Mouse (Mus musculus) limb, embryonic 11.5 days (tissue): Measurements from ENCODE around the gene Lrfn1. TPM values are rescaled to one million over a fixed set of nuclear protein-coding genes. Genes with fewer than 3 reads are reported as not detected.

Source experiments
- ATAC-seq: fragments of 200-750 bp; cut with Nextera tagmentation; 2 replicates; pipeline ENCODE4 v1.8.0; 2017; ENCODE audit warnings: low read depth; ENCODE audit not compliant: insufficient number of reproducible peaks, low FRiP score, low TSS enrichment
- DNase-seq: peaks from one replicate; pipeline ENCODE4 v3.0.0-alpha.2; 2015; ENCODE audit warnings: low spot score
- H3K27ac ChIP-seq: fragments of 300-500 bp; sonication (generic); replicated peaks from 2 replicates; pipeline ENCODE4 v1.5.1; 2014; ENCODE audit warnings: low read depth, mild to moderate bottlenecking, low read length
- H3K27me3 ChIP-seq: fragments of 300-500 bp; sonication (generic); 2 replicates; pipeline ENCODE4 v1.6.1; 2014; ENCODE audit warnings: mild to moderate bottlenecking, low read length, mixed read lengths; ENCODE audit not compliant: control insufficient read depth, insufficient read depth
- H3K36me3 ChIP-seq: fragments of 300-500 bp; sonication (generic); 2 replicates; pipeline ENCODE4 v1.6.1; 2014; ENCODE audit warnings: mild to moderate bottlenecking, low read length, moderate library complexity, mixed read lengths; ENCODE audit not compliant: control insufficient read depth, insufficient read depth
- H3K4me1 ChIP-seq: fragments of 300-500 bp; sonication (generic); 2 replicates; pipeline ENCODE4 v1.6.1; 2014; ENCODE audit warnings: low read length, mixed read lengths; ENCODE audit not compliant: control insufficient read depth, insufficient read depth
- H3K4me2 ChIP-seq: fragments of 300-500 bp; sonication (generic); 2 replicates; pipeline ENCODE4 v1.6.1; 2014; ENCODE audit warnings: low read depth, mild to moderate bottlenecking, moderate library complexity; ENCODE audit not compliant: severe bottlenecking
- H3K4me3 ChIP-seq: fragments of 300-500 bp; sonication (generic); 2 replicates; pipeline ENCODE4 v1.5.1; 2014; ENCODE audit warnings: low read depth, low read length
- H3K9ac ChIP-seq: fragments of 300-500 bp; sonication (generic); 2 replicates; pipeline ENCODE4 v1.6.1; 2014; ENCODE audit warnings: mild to moderate bottlenecking, low read length
- H3K9me3 ChIP-seq: fragments of 300-500 bp; sonication (generic); 2 replicates; pipeline ENCODE4 v1.6.1; 2016; ENCODE audit warnings: low read length; ENCODE audit not compliant: control insufficient read depth
- WGBS: fragments of 180-500 bp; shearing (Covaris S2); extraction: QIAGEN DNeasy Blood & Tissue Kit; methylation state at CpG from one replicate; pipeline ENCODE4 v1.1.7; 2014; 5-methylcytosine and 5-hydroxymethylcytosine counted together
- polyA plus RNA-seq: library from polyadenylated mRNA; unstranded; fragments of >200 nt; fragmentation: Nextera tagmentation; extraction: Ambion mirVana; gene quantifications from 2 replicates; pipeline ENCODE4 v1.2.1, GENCODE M21; 2014

Lrfn1 gene
- polyA plus RNA-seq, 1 experiment from 2014 or later, result 5.8 TPM

DNA sequence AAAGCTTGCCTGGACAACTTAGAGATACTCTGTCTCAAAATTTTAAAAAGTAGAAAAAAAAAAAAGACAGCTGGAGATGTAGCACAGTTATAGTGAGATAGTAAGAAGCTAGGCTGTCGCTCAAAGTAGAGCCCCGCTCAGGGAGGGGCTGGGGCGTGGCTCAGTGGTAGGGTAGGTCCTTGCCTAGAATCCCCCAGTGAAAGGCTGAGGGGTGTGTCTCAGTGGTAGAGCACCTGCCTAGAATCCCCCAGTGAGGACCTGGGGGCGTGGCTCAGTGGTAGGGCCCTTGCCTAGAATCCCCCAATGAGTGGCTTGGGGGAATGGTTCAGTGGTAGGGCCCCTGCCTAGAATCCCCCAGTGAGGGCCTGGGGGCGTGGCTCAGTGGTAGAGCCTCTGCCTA is 8.6 kb downstream of the Lrfn1 start:
- Histone ChIP-seq H3K9ac (no peak overlapping the region), H3K36me3 (peaks cover 14% of the 10 kb centered on the region), H3K4me1 (no peaks in the 10 kb centered on the region), H3K4me2 (no peak overlapping the region), H3K4me3 (no peak overlapping the region), H3K27ac (no peak overlapping the region), H3K9me3 (no peaks in the 10 kb centered on the region), H3K27me3 (no peaks in the 10 kb centered on the region)
- ATAC-seq, result no peak
- no peak for DNase-seq
- WGBS, result 96% methylated on average over 5 of the region's 5 CpGs

DNA sequence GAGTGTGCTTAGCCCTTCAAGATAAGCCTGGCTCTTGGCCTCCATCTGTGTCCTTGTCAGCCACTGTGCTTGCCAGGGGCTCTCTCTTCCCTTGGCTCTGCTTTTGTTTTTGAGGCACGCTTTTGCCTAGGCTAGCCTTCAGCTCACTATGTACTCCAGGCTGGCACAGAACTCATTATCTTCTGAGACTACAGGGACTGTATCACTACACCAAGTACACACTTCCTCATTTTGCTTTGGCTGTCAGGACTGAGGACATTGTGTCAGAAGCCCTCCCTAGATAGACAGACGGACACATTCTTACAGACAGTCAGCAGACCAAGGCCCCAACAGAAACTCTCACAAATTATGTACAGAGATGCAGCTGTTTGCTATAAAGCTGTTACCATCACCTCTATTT is 11.0 kb downstream of the Lrfn1 start:
- no peak overlapping the region for H3K27ac ChIP-seq
- H3K9me3 ChIP-seq, result no peaks in the 10 kb centered on the region
- ATAC-seq (no peak), DNase-seq (no peak)
- no peaks in the 10 kb centered on the region; the same call in 1 of the 2 replicates for H3K27me3 ChIP-seq
- no peak overlapping the region for H3K4me2 ChIP-seq
- H3K4me1 ChIP-seq, result peaks cover 2% of the 10 kb centered on the region; the same call in 1 of the 2 replicates
- H3K36me3 ChIP-seq, result peaks cover 14% of the 10 kb centered on the region
- WGBS, result 90% methylated on average over 2 of the region's 2 CpGs
- no peak overlapping the region for H3K4me3 ChIP-seq
- no peak overlapping the region for H3K9ac ChIP-seq

DNA sequence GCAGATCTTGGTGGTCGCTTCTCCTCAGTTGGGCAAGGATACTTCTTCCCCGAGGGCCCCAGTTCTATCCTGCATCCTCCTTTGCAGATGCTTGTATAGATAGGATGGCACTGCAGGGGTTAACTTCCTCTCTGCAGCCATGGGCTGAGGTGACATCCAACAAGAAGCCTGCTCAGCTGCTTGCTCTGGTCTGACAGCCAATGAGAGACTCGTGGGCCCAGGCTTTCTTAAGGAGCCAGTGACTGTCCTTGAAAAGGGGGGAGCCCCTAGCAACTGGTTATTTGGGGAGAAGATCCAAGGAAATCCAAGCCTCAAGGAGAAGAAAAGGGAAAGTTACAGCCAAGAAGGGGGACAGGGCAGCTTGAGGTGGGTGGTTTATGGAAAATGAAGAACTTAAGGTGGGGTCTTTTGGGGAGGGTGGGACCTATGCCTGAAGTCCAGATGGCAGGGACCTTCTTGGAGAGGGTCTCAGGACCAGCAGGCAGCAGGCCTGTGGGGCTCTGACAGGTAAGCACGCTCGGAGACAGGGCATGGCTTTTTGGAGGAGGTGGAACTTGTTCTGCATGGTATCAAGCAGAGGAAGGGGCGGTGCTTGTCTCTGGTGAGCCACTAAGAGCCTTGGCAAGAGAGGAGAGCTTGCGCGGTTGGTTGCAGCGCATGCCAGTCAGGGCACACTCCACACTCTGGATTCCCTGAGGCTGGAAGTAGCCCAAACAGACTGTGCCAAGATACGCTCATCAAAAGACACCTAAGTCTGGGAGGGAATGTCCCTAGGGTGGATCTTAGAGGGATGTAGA is 12.8 kb downstream of the Lrfn1 start:
- DNase-seq, result peak; percentile 35
- Histone ChIP-seq H3K36me3 (peaks cover 3% of the 10 kb centered on the region; the same call in 1 of the 2 replicates), H3K4me3 (no peak overlapping the region), H3K4me1 (peaks cover 2% of the 10 kb centered on the region; the same call in 1 of the 2 replicates), H3K9ac (no peak overlapping the region), H3K4me2 (no peak overlapping the region), H3K27me3 (no peaks in the 10 kb centered on the region; the same call in 1 of the 2 replicates), H3K27ac (no peak overlapping the region), H3K9me3 (no peaks in the 10 kb centered on the region)
- 65% methylated on average over 10 of the region's 10 CpGs for WGBS
- ATAC-seq, result no peak

DNA sequence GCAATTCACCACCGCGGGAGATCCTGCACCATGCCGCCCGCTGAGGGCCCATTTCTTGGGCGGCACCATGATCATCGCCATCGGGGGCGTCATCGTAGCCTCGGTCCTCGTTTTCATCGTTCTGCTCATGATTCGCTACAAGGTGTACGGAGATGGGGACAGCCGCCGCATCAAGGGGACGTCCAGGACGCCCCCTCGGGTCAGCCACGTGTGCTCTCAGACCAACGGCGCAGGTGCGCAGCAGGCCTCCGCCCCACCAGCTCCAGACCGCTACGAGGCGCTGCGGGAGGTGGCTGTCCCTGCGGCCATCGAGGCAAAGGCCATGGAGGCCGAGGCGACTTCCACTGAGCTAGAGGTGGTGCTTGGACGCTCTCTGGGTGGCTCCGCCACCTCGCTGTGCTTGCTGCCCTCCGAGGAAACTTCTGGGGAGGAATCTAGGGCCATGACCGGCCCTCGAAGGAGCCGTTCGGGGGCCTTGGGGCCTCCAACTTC is 15.0 kb downstream of the Lrfn1 start:
- DNase-seq, result peak; percentile 54
- 11% methylated on average over 40 of the region's 40 CpGs for WGBS
- H3K9me3 ChIP-seq, result no peaks in the 10 kb centered on the region
- H3K36me3 ChIP-seq, result no peaks in the 10 kb centered on the region; the same call in 1 of the 2 replicates
- 0 out of 2 replicates have a peak, but pooled peaks have one; percentile 9 for ATAC-seq
- no peaks in the 10 kb centered on the region; the same call in 1 of the 2 replicates for H3K27me3 ChIP-seq
- H3K4me2 ChIP-seq, result peak overlapping the region; percentile 67
- peak overlapping the region; percentile 47 for H3K4me3 ChIP-seq
- peak overlapping the region; percentile 83 for H3K9ac ChIP-seq
- peaks cover 2% of the 10 kb centered on the region; the same call in 1 of the 2 replicates for H3K4me1 ChIP-seq
- H3K27ac ChIP-seq, result no peak overlapping the region

DNA sequence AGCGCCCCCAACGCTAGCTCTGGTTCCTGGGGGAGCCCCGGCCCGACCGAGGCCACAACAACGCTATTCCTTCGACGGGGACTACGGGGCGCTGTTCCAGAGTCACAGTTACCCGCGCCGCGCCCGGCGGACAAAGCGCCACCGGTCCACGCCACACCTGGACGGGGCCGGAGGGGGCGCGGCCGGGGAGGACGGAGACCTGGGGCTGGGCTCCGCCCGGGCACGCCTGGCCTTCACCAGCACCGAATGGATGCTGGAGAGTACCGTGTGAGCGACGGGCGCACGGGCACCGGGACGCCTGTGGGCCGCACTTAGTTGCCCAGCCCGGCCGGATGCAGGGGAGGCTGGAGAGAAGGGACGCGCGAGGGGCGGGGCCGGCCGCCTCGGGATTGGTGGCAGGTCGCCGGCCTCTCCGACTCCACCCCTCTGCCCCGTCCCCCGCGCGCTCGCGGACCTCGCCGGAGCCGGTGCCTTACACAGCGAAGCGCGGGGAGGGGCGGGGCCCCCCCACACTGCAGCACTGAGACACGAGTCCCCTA is 15.5 kb downstream of the Lrfn1 start:
- Histone ChIP-seq H3K4me3 (peak overlapping the region; percentile 47), H3K4me2 (peak overlapping the region; percentile 67), H3K4me1 (peaks cover 2% of the 10 kb centered on the region; the same call in 1 of the 2 replicates), H3K27me3 (no peaks in the 10 kb centered on the region; the same call in 1 of the 2 replicates), H3K36me3 (no peaks in the 10 kb centered on the region; the same call in 1 of the 2 replicates), H3K9me3 (no peaks in the 10 kb centered on the region), H3K9ac (peak overlapping the region; percentile 83), H3K27ac (no peak overlapping the region)
- WGBS, result 1% methylated on average over 47 of the region's 63 CpGs
- DNase-seq (peak; percentile 83), ATAC-seq (peak; percentile 79)

DNA sequence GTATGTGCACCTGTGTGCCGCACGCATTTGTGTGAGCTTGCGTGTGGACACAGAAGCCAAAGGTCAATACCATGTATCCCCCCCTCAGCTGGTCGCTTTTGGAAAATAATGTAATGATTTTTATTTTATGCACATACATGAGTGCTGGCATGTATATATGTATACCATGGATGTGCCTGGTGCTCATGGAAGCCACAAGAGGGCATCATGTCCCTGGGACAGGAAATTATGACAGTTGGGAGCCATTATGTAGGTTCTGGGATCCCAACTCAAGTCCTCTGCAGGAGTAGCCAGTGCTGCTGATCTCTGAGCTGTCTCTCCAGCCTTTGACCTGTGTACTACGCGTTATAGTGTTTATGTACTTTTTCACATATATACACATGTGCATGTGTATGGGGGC is 24.4 kb downstream of the Lrfn1 start:
- Histone ChIP-seq H3K4me2 (no peak overlapping the region), H3K27ac (no peak overlapping the region), H3K36me3 (no peaks in the 10 kb centered on the region), H3K4me3 (no peak overlapping the region), H3K9me3 (no peaks in the 10 kb centered on the region), H3K27me3 (no peaks in the 10 kb centered on the region), H3K9ac (no peak overlapping the region), H3K4me1 (0 out of 2 replicates have a peak, but pooled peaks cover 3% of the 10 kb centered on the region)
- ATAC-seq, result no peak
- WGBS, result 87% methylated on average over 6 of the region's 6 CpGs
- no peak for DNase-seq

DNA sequence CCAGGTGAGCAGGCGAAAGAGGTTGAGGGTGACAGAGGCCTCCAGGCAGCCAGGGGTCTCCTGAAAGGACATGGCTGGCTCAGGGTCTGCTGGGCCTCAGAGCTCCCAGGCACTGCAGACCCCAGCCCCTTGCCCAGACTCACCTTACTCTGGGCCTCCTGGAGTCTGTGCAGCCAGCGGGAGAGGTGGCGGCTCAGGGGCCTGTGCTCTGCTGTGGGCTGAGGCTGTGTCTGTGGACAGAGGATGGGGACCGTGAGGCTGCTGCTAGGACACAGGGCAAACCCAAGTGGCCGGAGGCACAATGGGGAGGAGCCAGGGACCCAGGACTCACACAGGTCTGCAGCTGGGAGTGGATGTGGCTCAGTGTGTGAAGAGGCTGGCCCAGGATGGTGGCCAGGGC is 25.6 kb downstream of the Lrfn1 start:
- H3K27me3 ChIP-seq, result no peaks in the 10 kb centered on the region
- DNase-seq (no peak), ATAC-seq (no peak)
- no peaks in the 10 kb centered on the region for H3K36me3 ChIP-seq
- WGBS, result 90% methylated on average over 5 of the region's 5 CpGs
- H3K4me3 ChIP-seq, result no peak overlapping the region
- no peak overlapping the region for H3K4me2 ChIP-seq
- 0 out of 2 replicates have a peak, but pooled peaks cover 3% of the 10 kb centered on the region for H3K4me1 ChIP-seq
- H3K9ac ChIP-seq, result no peak overlapping the region
- no peaks in the 10 kb centered on the region for H3K9me3 ChIP-seq
- no peak overlapping the region for H3K27ac ChIP-seq

DNA sequence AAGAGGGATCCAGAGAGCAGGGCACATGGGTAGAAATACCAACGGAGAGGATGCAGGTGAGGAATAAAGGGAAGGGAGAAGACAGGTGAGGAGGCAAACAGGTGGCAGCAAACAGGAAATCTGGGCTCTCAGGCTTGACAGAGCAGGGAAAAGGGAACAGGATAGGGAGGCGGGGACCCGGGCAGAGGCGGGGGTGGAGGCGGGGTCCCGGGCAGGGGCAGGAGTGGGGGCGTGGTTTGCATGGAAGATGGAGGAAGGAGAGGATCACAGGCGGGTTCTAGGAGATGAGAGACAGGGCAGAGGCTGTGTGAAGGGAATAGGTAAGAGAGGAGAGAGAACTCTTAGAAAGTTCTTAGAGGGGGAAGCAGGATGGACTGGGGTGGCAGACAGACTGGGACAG is 27.1 kb downstream of the Lrfn1 start:
- 7% methylated on average over 8 of the region's 8 CpGs for WGBS
- Histone ChIP-seq H3K4me2 (no peak overlapping the region), H3K4me3 (no peak overlapping the region), H3K9me3 (no peaks in the 10 kb centered on the region), H3K36me3 (no peaks in the 10 kb centered on the region), H3K27ac (no peak overlapping the region), H3K9ac (no peak overlapping the region), H3K27me3 (no peaks in the 10 kb centered on the region), H3K4me1 (0 out of 2 replicates have a peak, but pooled peaks cover 3% of the 10 kb centered on the region)
- ATAC-seq, result no peak
- DNase-seq, result peak; percentile 48
